ENCODE assay signal across 8 mouse cellular contexts in genomic region chr7:79300432-79301151, GRCm38 (mm10). TPM values are rescaled to one million over a fixed set of nuclear protein-coding genes. Genes with fewer than 3 reads are reported as not detected.
A peak's percentile ranks its signal among the peaks of the same experiment; 100 is the strongest.
DNase-seq lines count a peak whose midpoint lies in the region; ATAC-seq lines count a peak whose summit lies in the region.

No protein-coding gene starts in this region.

- intact Hi-C loops in heart, postnatal 10 days (cut with DNase I): no loop called here

- ATAC-seq in common myeloid progenitor, adult 5-6 weeks (replicated peaks; ENCODE audit: low read depth, poor library complexity, severe bottlenecking): peak; percentile 50

- DNase-seq in kidney, postnatal 10 days: peak; percentile 42
- no peak for DNase-seq in kidney, postnatal 14 days
- DNase-seq in induced T-regulatory cell, adult 2 months (ENCODE audit: low read depth): peak; percentile 44
- DNase-seq in naive thymus-derived CD4-positive, alpha-beta T cell, adult 2 months (ENCODE audit: low read depth): peak; percentile 84
- no peak for DNase-seq in left cerebral cortex, adult 9 months (ENCODE audit: low spot score in 2 of 2)
- no peak for DNase-seq in Muller cell, postnatal 12 days (ENCODE audit: inconsistent ontology term)
- no peak for DNase-seq in heart, postnatal 10 days

RNA-seq across cellular contexts. Expression of gene Abhd2, which starts 27.6 kb away (rescaled TPM):
- 28.3 and 32.5 TPM in 2 replicates for total RNA-seq in common myeloid progenitor, adult 5-6 weeks (2017)
- total RNA-seq in heart, postnatal 10 days (2021): 10 to 100 TPM; 40.0 to 45.2 TPM

Comparison
In these comparisons a context has a peak if more than half of its experiments do, and no peak if none do; other contexts are left out.
1. DNase-seq: peak in kidney, postnatal 10 days (single experiment), induced T-regulatory cell, adult 2 months (single experiment) and naive thymus-derived CD4-positive, alpha-beta T cell, adult 2 months (single experiment); none in kidney, postnatal 14 days (single experiment), left cerebral cortex, adult 9 months (0 of 2), Muller cell, postnatal 12 days (single experiment) and heart, postnatal 10 days (0 of 2).